Mouse (Mus musculus) intestine, embryonic 16.5 days (tissue): Measurements from ENCODE around the gene Pde4d. TPM values are rescaled to one million over a fixed set of nuclear protein-coding genes. Genes with fewer than 3 reads are reported as not detected.

ENCODE experiments used
- ATAC-seq: fragments of 200-750 bp; cut with Nextera tagmentation; 2 replicates; pipeline ENCODE4 v1.8.0; 2017; ENCODE audit warnings: moderate TSS enrichment, moderate library complexity
- H3K27ac ChIP-seq: fragments of 300-500 bp; sonication (generic); 2 replicates; pipeline ENCODE4 v1.5.1; 2014; ENCODE audit warnings: mild to moderate bottlenecking, low read length
- H3K27me3 ChIP-seq: fragments of 300-500 bp; sonication (generic); replicated peaks from 2 replicates; pipeline ENCODE4 v1.6.1; 2014; ENCODE audit warnings: low read length, control low read depth, mixed read lengths; ENCODE audit not compliant: control insufficient read depth, insufficient read depth
- H3K36me3 ChIP-seq: fragments of 300-500 bp; sonication (generic); 2 replicates; pipeline ENCODE4 v1.6.1; 2014; ENCODE audit warnings: low read length, control low read depth; ENCODE audit not compliant: control insufficient read depth, insufficient read depth
- H3K4me1 ChIP-seq: fragments of 300-500 bp; sonication (generic); 2 replicates; pipeline ENCODE4 v1.6.1; 2014; ENCODE audit warnings: low read length, control low read depth, mixed read lengths; ENCODE audit not compliant: control insufficient read depth, insufficient read depth
- H3K4me2 ChIP-seq: fragments of 300-500 bp; sonication (generic); 2 replicates; pipeline ENCODE4 v1.6.1; 2014; ENCODE audit warnings: low read depth, low read length, control low read depth
- H3K4me3 ChIP-seq: fragments of 300-500 bp; sonication (generic); 2 replicates; pipeline ENCODE4 v1.5.1; 2014; ENCODE audit warnings: mild to moderate bottlenecking, low read length
- H3K9ac ChIP-seq: fragments of 300-500 bp; sonication (generic); 2 replicates; pipeline ENCODE4 v1.6.1; 2014; ENCODE audit warnings: low read depth, low read length
- H3K9me3 ChIP-seq: fragments of 300-500 bp; sonication (generic); 2 replicates; pipeline ENCODE4 v1.6.1; 2016; ENCODE audit warnings: low read length, control low read depth; ENCODE audit not compliant: control insufficient read depth
- WGBS: fragments of 180-500 bp; shearing (Covaris S2); extraction: QIAGEN DNeasy Blood & Tissue Kit; methylation state at CpG from one replicate; pipeline ENCODE4 v1.1.7; 2014; 5-methylcytosine and 5-hydroxymethylcytosine counted together
- polyA plus RNA-seq: library from polyadenylated mRNA; unstranded; fragments of >200 nt; fragmentation: Nextera tagmentation; extraction: Ambion mirVana; gene quantifications from 2 replicates; pipeline ENCODE4 v1.2.1, GENCODE M21; 2015

Gene Pde4d
- polyA plus RNA-seq, 1 experiment from 2014 or later: 25.3 TPM

GRCm38 (mm10) chr13:109788604-109789003 is 1338.9 kb downstream of the Pde4d start:
- no peak for ATAC-seq
- Histone ChIP-seq H3K36me3 (no peaks in the 10 kb centered on the region), H3K4me3 (no peak overlapping the region), H3K9ac (no peak overlapping the region), H3K9me3 (no peaks in the 10 kb centered on the region), H3K27me3 (no peaks in the 10 kb centered on the region), H3K4me1 (no peaks in the 10 kb centered on the region), H3K27ac (no peak overlapping the region), H3K4me2 (no peak overlapping the region)
- 90% methylated on average over 4 of the region's 4 CpGs for WGBS

- no peaks in the 10 kb centered on the region for H3K9me3 ChIP-seq
- no peak overlapping the region for H3K4me3 ChIP-seq
- H3K27me3 ChIP-seq: no peaks in the 10 kb centered on the region
- no peak overlapping the region for H3K27ac ChIP-seq
- H3K4me1 ChIP-seq: no peaks in the 10 kb centered on the region
- H3K4me2 ChIP-seq: no peak overlapping the region
- 72% methylated on average over 4 of the region's 4 CpGs for WGBS
- no peak overlapping the region for H3K9ac ChIP-seq
- H3K36me3 ChIP-seq: no peaks in the 10 kb centered on the region
- ATAC-seq: no peak
Measured at GRCm38 (mm10) chr13:109789151-109789550, 1339.4 kb downstream of the Pde4d start.

GRCm38 (mm10) chr13:109790045-109790715 is 1340.4 kb downstream of the Pde4d start:
- H3K9me3 ChIP-seq: no peaks in the 10 kb centered on the region
- no peak overlapping the region for H3K9ac ChIP-seq
- no peak for ATAC-seq
- H3K4me3 ChIP-seq: no peak overlapping the region
- H3K4me2 ChIP-seq: no peak overlapping the region
- no peaks in the 10 kb centered on the region for H3K27me3 ChIP-seq
- WGBS: 85% methylated on average over 8 of the region's 8 CpGs
- H3K27ac ChIP-seq: no peak overlapping the region
- no peaks in the 10 kb centered on the region for H3K36me3 ChIP-seq
- H3K4me1 ChIP-seq: no peaks in the 10 kb centered on the region

- Histone ChIP-seq H3K9ac (no peak overlapping the region), H3K27ac (no peak overlapping the region), H3K4me1 (no peaks in the 10 kb centered on the region), H3K36me3 (no peaks in the 10 kb centered on the region), H3K4me3 (no peak overlapping the region), H3K4me2 (no peak overlapping the region), H3K9me3 (no peaks in the 10 kb centered on the region), H3K27me3 (no peaks in the 10 kb centered on the region)
- ATAC-seq: no peak
- 70% methylated on average over 9 of the region's 9 CpGs for WGBS
Measured at GRCm38 (mm10) chr13:109793918-109794317, 1344.2 kb downstream of the Pde4d start.

GRCm38 (mm10) chr13:109798651-109799050 is 1348.9 kb downstream of the Pde4d start:
- Histone ChIP-seq H3K4me1 (no peaks in the 10 kb centered on the region), H3K4me2 (no peak overlapping the region), H3K27me3 (no peaks in the 10 kb centered on the region), H3K9ac (no peak overlapping the region), H3K36me3 (no peaks in the 10 kb centered on the region), H3K9me3 (no peaks in the 10 kb centered on the region), H3K4me3 (no peak overlapping the region), H3K27ac (no peak overlapping the region)
- ATAC-seq: no peak
- 63% methylated on average over 4 of the region's 4 CpGs for WGBS

- Histone ChIP-seq H3K9me3 (no peaks in the 10 kb centered on the region), H3K4me1 (peaks cover 3% of the 10 kb centered on the region; the same call in 1 of the 2 replicates), H3K4me3 (no peak overlapping the region), H3K4me2 (no peak overlapping the region), H3K27ac (no peak overlapping the region), H3K36me3 (no peaks in the 10 kb centered on the region), H3K27me3 (no peaks in the 10 kb centered on the region), H3K9ac (no peak overlapping the region)
- no peak for ATAC-seq
- WGBS: 38% methylated on average over 4 of the region's 4 CpGs
Measured at GRCm38 (mm10) chr13:109802201-109802600, 1352.5 kb downstream of the Pde4d start.

- no peaks in the 10 kb centered on the region for H3K9me3 ChIP-seq
- no peaks in the 10 kb centered on the region for H3K36me3 ChIP-seq
- H3K9ac ChIP-seq: no peak overlapping the region
- peaks cover 9% of the 10 kb centered on the region for H3K4me1 ChIP-seq
- 86% methylated on average over 5 of the region's 5 CpGs for WGBS
- no peak overlapping the region for H3K4me2 ChIP-seq
- H3K4me3 ChIP-seq: no peak overlapping the region
- peak overlapping the region; percentile 8; the same call in 1 of the 2 replicates for H3K27ac ChIP-seq
- no peaks in the 10 kb centered on the region for H3K27me3 ChIP-seq
- peak; percentile 76 for ATAC-seq
Measured at GRCm38 (mm10) chr13:109806193-109806966, 1356.6 kb downstream of the Pde4d start.

- Histone ChIP-seq H3K27ac (0 out of 2 replicates have a peak overlapping the region, but pooled peaks have one; percentile 48), H3K27me3 (no peaks in the 10 kb centered on the region), H3K4me1 (peaks cover 9% of the 10 kb centered on the region), H3K9ac (no peak overlapping the region), H3K4me3 (no peak overlapping the region), H3K9me3 (no peaks in the 10 kb centered on the region), H3K36me3 (no peaks in the 10 kb centered on the region), H3K4me2 (no peak overlapping the region)
- WGBS: 55% methylated on average over 2 of the region's 2 CpGs
- ATAC-seq: peak; percentile 70
Measured at GRCm38 (mm10) chr13:109807036-109807435, 1357.3 kb downstream of the Pde4d start.

- ATAC-seq: peak; percentile 83
- Histone ChIP-seq H3K4me3 (no peak overlapping the region), H3K4me2 (no peak overlapping the region)
Measured at GRCm38 (mm10) chr13:109807446-109807845, 1357.7 kb downstream of the Pde4d start.

More at GRCm38 (mm10) chr13:109807446-109807845, 1357.7 kb downstream of the Pde4d start:
- WGBS: 30% methylated on average over 3 of the region's 3 CpGs
- Histone ChIP-seq H3K9ac (no peak overlapping the region), H3K4me1 (peaks cover 9% of the 10 kb centered on the region), H3K27ac (0 out of 2 replicates have a peak overlapping the region, but pooled peaks have one; percentile 48), H3K27me3 (no peaks in the 10 kb centered on the region), H3K36me3 (no peaks in the 10 kb centered on the region), H3K9me3 (no peaks in the 10 kb centered on the region)
